Mouse (Mus musculus) thymus, postnatal 14 days (tissue): ENCODE results near the gene Trim14.

Experiments used
- DNase-seq: peaks from one replicate; pipeline ENCODE4 v3.0.0; 2021

Gene Trim14

GRCm38 (mm10) chr4:46465740-46466139 is 70.2 kb downstream of the Trim14 start:
- DNase-seq = no peak

- DNase-seq = peak; percentile 83
Measured at GRCm38 (mm10) chr4:46463130-46463830, 72.7 kb downstream of the Trim14 start.

- DNase-seq = no peak
Measured at GRCm38 (mm10) chr4:46458411-46458810, 77.5 kb downstream of the Trim14 start.

- DNase-seq = no peak
Measured at GRCm38 (mm10) chr4:46457186-46457585, 78.8 kb downstream of the Trim14 start.

GRCm38 (mm10) chr4:46456762-46457161 is 79.2 kb downstream of the Trim14 start:
- no peak for DNase-seq

GRCm38 (mm10) chr4:46454097-46454864 is 81.7 kb downstream of the Trim14 start:
- no peak for DNase-seq

- DNase-seq = peak; percentile 23
Measured at GRCm38 (mm10) chr4:46452855-46453719, 82.9 kb downstream of the Trim14 start.

- DNase-seq = peak; percentile 62
Measured at GRCm38 (mm10) chr4:46452481-46452850, 83.5 kb downstream of the Trim14 start.

GRCm38 (mm10) chr4:46451758-46452480 is 84.0 kb downstream of the Trim14 start:
- DNase-seq = peak; percentile 81

- DNase-seq = peak; percentile 85
Measured at GRCm38 (mm10) chr4:46451240-46451757, 84.6 kb downstream of the Trim14 start.

- DNase-seq = peak; percentile 96
Measured at GRCm38 (mm10) chr4:46450519-46451131, 85.3 kb downstream of the Trim14 start, which contains the start of gene Anp32b. Gene Anp32b (plus strand): TSS chr4:46450902.

- DNase-seq = no peak
Measured at GRCm38 (mm10) chr4:46450020-46450518, 85.9 kb downstream of the Trim14 start.

GRCm38 (mm10) chr4:46448886-46449285 is 87.1 kb downstream of the Trim14 start:
- DNase-seq = peak; percentile 55

- peak; percentile 53 for DNase-seq
Measured at GRCm38 (mm10) chr4:46447461-46447860, 88.5 kb downstream of the Trim14 start.

GRCm38 (mm10) chr4:46445237-46445945 is 90.5 kb downstream of the Trim14 start:
- DNase-seq = peak; percentile 55
